Mouse (Mus musculus) neural tube, embryonic 13.5 days (tissue): ENCODE data around the gene Stt3a. TPM values are rescaled to one million over a fixed set of nuclear protein-coding genes. Genes with fewer than 3 reads are reported as not detected.
A peak's percentile ranks its signal among the peaks of the same experiment; 100 is the strongest.

Experiments used
- ATAC-seq: fragments of 200-750 bp; cut with Nextera tagmentation; 2 replicates; pipeline ENCODE4 v1.8.0; 2017; ENCODE audit warnings: low read depth, mild to moderate bottlenecking, moderate TSS enrichment, moderate library complexity
- H3K27ac ChIP-seq: fragments of 300-500 bp; sonication (generic); replicated peaks from 2 replicates; pipeline ENCODE4 v1.5.1; 2015; ENCODE audit warnings: moderate library complexity, mild to moderate bottlenecking, inconsistent platforms
- H3K27me3 ChIP-seq: fragments of 300-500 bp; sonication (generic); 2 replicates; pipeline ENCODE4 v1.6.1; 2015; ENCODE audit warnings: mild to moderate bottlenecking, inconsistent platforms
- H3K36me3 ChIP-seq: fragments of 300-500 bp; sonication (generic); 2 replicates; pipeline ENCODE4 v1.6.1; 2015; ENCODE audit warnings: mild to moderate bottlenecking, inconsistent platforms
- H3K4me1 ChIP-seq: fragments of 300-500 bp; sonication (generic); replicated peaks from 2 replicates; pipeline ENCODE4 v1.6.1; 2015; ENCODE audit warnings: inconsistent platforms
- H3K4me2 ChIP-seq: fragments of 300-500 bp; sonication (generic); 2 replicates; pipeline ENCODE4 v1.6.1; 2015; ENCODE audit warnings: inconsistent platforms, mild to moderate bottlenecking, moderate library complexity
- H3K4me3 ChIP-seq: fragments of 300-500 bp; sonication (generic); 2 replicates; pipeline ENCODE4 v1.5.1; 2015; ENCODE audit warnings: mild to moderate bottlenecking, inconsistent platforms
- H3K9ac ChIP-seq: fragments of 300-500 bp; sonication (generic); 2 replicates; pipeline ENCODE4 v1.6.1; 2015; ENCODE audit warnings: moderate library complexity, mild to moderate bottlenecking, inconsistent platforms
- H3K9me3 ChIP-seq: fragments of 300-500 bp; sonication (generic); 2 replicates; pipeline ENCODE4 v1.6.1; 2016; ENCODE audit warnings: inconsistent platforms
- WGBS: fragments of 180-500 bp; shearing (Covaris S2); methylation state at CpG from one replicate; pipeline ENCODE4 v1.1.7; 2015; 5-methylcytosine and 5-hydroxymethylcytosine counted together
- polyA plus RNA-seq: library from polyadenylated mRNA; unstranded; fragments of >200 nt; fragmentation: Nextera tagmentation; extraction: Ambion mirVana; gene quantifications from 2 replicates; pipeline ENCODE4 v1.2.1, GENCODE M21; 2015

The Stt3a gene
- polyA plus RNA-seq = 97.2 and 119 TPM in 2 replicates

DNA sequence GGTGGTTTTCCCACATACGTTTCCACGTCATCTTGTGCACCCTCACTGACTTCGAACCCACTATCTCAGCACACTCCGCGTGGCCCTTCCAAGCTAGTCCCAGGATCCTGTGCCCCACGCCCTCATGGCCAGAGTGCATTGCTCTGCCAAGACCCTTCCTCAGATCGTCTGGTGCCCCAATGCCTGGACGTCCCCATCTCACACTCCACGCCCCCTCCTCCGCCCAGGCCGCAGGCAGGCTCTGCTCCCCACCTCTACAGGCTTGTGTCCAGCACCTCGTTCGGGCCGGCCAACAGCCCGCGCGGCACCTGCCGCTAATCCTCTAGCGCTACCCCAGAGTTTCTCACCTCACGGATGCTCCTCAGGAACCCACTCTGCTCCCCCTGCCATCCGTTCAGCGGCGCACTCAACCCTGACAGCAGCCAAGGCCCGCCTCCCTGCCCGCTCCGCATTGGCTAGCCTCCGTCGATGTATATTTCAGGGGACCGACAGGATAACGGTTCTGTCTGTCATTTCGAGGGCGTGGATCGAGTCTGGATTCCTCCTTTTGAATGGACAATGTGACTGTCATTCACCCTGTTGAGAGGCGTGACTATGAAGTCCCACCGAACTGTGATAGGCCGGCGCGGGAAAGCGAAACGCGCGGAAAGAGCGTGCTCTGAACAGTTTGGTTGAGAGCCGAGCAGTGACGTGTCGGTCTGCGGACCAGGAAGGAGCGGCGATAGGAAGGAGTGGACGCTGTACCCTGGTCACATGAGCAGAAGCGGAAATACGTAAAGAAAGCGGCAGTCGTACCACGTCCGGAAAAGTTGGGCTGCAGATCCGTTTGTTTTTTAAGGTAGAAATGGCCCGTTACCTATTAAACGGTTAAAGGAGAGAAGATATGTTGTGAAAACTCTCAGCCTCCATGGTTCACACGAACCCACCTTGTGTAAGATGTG is at the start of gene Stt3a:
TSS of gene Stt3a (minus strand) at position 477 of the 941 bp plus-strand sequence.
- peak within 1 kb of the TSS; percentile 89 for H3K9ac ChIP-seq
- peak within 1 kb of the TSS; percentile 88 for H3K4me2 ChIP-seq
- H3K27ac ChIP-seq = peak within 1 kb of the TSS; percentile 87
- ATAC-seq = peak; percentile 100
- no peaks in the 10 kb centered on the region for H3K27me3 ChIP-seq
- H3K4me1 ChIP-seq = peaks cover 19% of the 10 kb centered on the region
- peaks cover 19% of the 10 kb centered on the region for H3K36me3 ChIP-seq
- WGBS = under 1% methylated on average over 60 of the region's 60 CpGs
- H3K9me3 ChIP-seq = no peaks in the 10 kb centered on the region
- H3K4me3 ChIP-seq = peak within 1 kb of the TSS; percentile 79

DNA sequence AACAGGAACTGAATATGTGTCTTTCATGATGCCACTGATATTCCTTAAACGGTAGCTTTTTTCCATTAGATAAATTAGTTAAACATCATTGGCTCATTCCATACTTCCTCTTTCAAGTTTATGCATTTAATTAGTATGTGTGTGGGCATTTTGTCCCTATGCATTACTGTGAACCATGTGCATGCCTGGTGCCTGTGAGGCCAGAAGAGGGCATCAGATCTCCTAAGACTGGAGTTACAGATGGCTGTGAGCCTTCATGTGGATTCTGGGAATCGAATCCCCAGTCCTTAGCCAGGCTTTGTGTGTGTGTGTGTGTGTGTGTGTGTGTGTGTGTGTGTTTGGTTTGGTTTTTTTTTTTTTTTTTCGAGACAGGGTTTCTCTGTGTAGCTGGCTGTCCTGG is 47.0 kb upstream of the Stt3a start:
- no peaks in the 10 kb centered on the region for H3K27me3 ChIP-seq
- no peak for ATAC-seq
- no peak overlapping the region for H3K27ac ChIP-seq
- H3K9me3 ChIP-seq = no peaks in the 10 kb centered on the region
- no peaks in the 10 kb centered on the region for H3K36me3 ChIP-seq
- H3K4me1 ChIP-seq = no peaks in the 10 kb centered on the region
- H3K4me2 ChIP-seq = no peak overlapping the region
- 73% methylated on average over 3 of the region's 3 CpGs for WGBS
- no peak overlapping the region for H3K4me3 ChIP-seq
- no peak overlapping the region for H3K9ac ChIP-seq

DNA sequence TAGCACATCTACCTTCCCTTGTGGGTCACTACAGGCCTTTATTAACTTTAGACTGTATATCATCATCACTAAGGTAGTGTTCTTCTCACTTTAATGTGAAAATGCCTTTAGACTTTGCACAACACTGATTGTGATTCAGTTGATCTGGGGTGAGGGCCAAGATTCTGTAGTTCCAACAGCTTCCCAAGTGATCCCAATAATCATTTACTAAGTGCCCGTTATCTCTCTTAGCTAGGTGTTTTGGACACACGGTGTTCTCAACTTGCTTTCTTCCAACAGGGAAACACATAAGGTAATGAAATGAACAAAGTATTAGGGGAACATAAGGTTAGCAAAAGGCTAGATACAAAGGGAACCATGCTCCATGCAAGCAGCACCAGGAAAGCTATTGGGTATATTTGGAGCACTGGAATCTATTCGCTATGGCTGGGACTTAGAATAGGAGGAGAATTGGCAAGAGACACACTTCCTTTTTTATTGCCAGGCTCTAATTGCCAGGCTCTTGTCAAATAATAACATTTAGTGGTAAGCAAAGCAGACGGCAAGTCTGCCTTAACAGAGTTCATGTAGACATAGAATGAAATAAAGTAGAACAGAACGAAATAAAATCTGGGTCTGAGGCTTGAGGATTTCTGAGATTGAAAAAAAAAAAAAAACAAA is 40.8 kb upstream of the Stt3a start:
- no peak for ATAC-seq
- WGBS = 78% methylated on average over 5 of the region's 5 CpGs

GRCm38 (mm10) chr9:36805256-36805975 is 37.9 kb upstream of the Stt3a start:
- Histone ChIP-seq H3K36me3 (no peaks in the 10 kb centered on the region), H3K4me3 (no peak overlapping the region), H3K9ac (no peak overlapping the region), H3K27me3 (no peaks in the 10 kb centered on the region), H3K9me3 (no peaks in the 10 kb centered on the region), H3K4me2 (no peak overlapping the region), H3K27ac (no peak overlapping the region), H3K4me1 (no peaks in the 10 kb centered on the region)
- 72% methylated on average over 3 of the region's 3 CpGs for WGBS
- ATAC-seq = no peak

More for the DNA sequence above, 40.8 kb upstream of the Stt3a start:
- H3K4me3 ChIP-seq = no peak overlapping the region
- H3K27ac ChIP-seq = no peak overlapping the region
- no peak overlapping the region for H3K4me2 ChIP-seq
- H3K4me1 ChIP-seq = no peaks in the 10 kb centered on the region
- H3K9me3 ChIP-seq = no peaks in the 10 kb centered on the region
- H3K27me3 ChIP-seq = no peaks in the 10 kb centered on the region
- no peaks in the 10 kb centered on the region for H3K36me3 ChIP-seq
- no peak overlapping the region for H3K9ac ChIP-seq

GRCm38 (mm10) chr9:36803926-36804325 is 36.4 kb upstream of the Stt3a start:
- Histone ChIP-seq H3K4me1 (no peaks in the 10 kb centered on the region), H3K27ac (no peak overlapping the region), H3K9ac (no peak overlapping the region), H3K4me2 (no peak overlapping the region), H3K4me3 (no peak overlapping the region), H3K9me3 (no peaks in the 10 kb centered on the region), H3K36me3 (no peaks in the 10 kb centered on the region), H3K27me3 (no peaks in the 10 kb centered on the region)
- 94% methylated on average over 3 of the region's 3 CpGs for WGBS
- ATAC-seq = no peak

- H3K9me3 ChIP-seq = no peaks in the 10 kb centered on the region
- 81% methylated on average over 6 of the region's 6 CpGs for WGBS
These were observed 35.9 kb upstream of the Stt3a start for GRCm38 (mm10) chr9:36803386-36803785.

GRCm38 (mm10) chr9:36802951-36803350 is 35.5 kb upstream of the Stt3a start:
- Histone ChIP-seq H3K4me2 (no peak overlapping the region), H3K4me1 (no peaks in the 10 kb centered on the region), H3K9me3 (no peaks in the 10 kb centered on the region), H3K27me3 (no peaks in the 10 kb centered on the region), H3K36me3 (no peaks in the 10 kb centered on the region), H3K9ac (no peak overlapping the region), H3K4me3 (no peak overlapping the region), H3K27ac (no peak overlapping the region)
- WGBS = 79% methylated on average over 3 of the region's 3 CpGs
- no peak for ATAC-seq

More at GRCm38 (mm10) chr9:36803386-36803785, 35.9 kb upstream of the Stt3a start:
- no peak overlapping the region for H3K9ac ChIP-seq
- H3K4me1 ChIP-seq = no peaks in the 10 kb centered on the region
- H3K36me3 ChIP-seq = no peaks in the 10 kb centered on the region
- no peak overlapping the region for H3K4me3 ChIP-seq
- ATAC-seq = no peak
- H3K27ac ChIP-seq = no peak overlapping the region
- H3K4me2 ChIP-seq = no peak overlapping the region
- H3K27me3 ChIP-seq = no peaks in the 10 kb centered on the region

DNA sequence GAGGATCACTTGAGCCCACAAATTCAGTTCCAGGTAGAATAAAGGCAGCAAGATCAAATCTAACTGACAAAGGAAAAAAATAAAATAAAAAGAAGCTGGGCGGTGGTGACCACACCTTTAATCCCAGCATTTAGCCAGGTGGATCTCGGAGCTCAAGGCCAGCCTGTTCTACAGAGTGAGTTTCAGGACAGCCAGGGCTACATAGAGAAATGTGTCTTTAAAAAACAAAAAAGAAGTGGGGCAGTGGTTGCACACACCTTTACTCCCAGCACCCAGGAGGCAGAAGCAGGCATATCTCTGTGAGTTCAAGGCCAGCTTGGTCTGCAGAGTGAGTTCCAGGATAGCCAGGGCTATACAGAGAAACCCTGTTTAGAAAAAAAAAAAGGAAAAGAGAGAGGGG is 34.5 kb upstream of the Stt3a start:
- 92% methylated on average over 2 of the region's 2 CpGs for WGBS
- no peak overlapping the region for H3K9ac ChIP-seq

GRCm38 (mm10) chr9:36796781-36797555 is 29.5 kb upstream of the Stt3a start, which contains the start of gene Ei24:
Gene Ei24 (minus strand): TSS chr9:36797393.
- H3K4me2 ChIP-seq = peak within 1 kb of the TSS; percentile 86
- H3K9ac ChIP-seq = peak within 1 kb of the TSS; percentile 93
- peaks cover 9% of the 10 kb centered on the region for H3K36me3 ChIP-seq
- ATAC-seq = peak; percentile 99
- H3K4me3 ChIP-seq = peak within 1 kb of the TSS; percentile 92
- H3K27ac ChIP-seq = peak within 1 kb of the TSS; percentile 73
- peaks cover 32% of the 10 kb centered on the region for H3K4me1 ChIP-seq
- H3K27me3 ChIP-seq = no peaks in the 10 kb centered on the region
- under 1% methylated on average over 64 of the region's 66 CpGs for WGBS
- no peaks in the 10 kb centered on the region for H3K9me3 ChIP-seq

More for the DNA sequence above, 34.5 kb upstream of the Stt3a start:
- Histone ChIP-seq H3K27ac (no peak overlapping the region), H3K4me2 (no peak overlapping the region), H3K4me1 (no peaks in the 10 kb centered on the region), H3K36me3 (no peaks in the 10 kb centered on the region), H3K4me3 (no peak overlapping the region), H3K9me3 (no peaks in the 10 kb centered on the region), H3K27me3 (no peaks in the 10 kb centered on the region)
- ATAC-seq = no peak

DNA sequence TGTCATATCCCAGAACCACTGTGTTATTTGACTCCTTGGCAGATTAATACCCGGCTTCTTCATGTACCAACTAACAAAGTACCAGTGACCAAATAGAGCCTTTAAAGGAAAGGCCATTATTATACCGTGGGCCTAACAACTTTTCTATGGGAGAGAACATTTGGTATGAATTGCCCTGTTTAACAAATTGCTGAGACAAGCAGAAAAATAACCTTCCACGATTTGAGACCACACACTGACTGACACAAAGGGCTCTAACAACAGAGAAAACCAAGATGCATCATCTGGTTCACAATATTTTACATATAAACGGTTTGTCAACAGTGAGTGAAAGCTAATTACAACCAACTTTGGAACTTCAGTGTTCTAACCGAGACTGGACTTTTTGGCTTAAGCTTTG is 28.7 kb upstream of the Stt3a start:
- WGBS = 12% methylated on average over 5 of the region's 5 CpGs
- ATAC-seq = no peak
- H3K9ac ChIP-seq = peak overlapping the region; percentile 93

DNA sequence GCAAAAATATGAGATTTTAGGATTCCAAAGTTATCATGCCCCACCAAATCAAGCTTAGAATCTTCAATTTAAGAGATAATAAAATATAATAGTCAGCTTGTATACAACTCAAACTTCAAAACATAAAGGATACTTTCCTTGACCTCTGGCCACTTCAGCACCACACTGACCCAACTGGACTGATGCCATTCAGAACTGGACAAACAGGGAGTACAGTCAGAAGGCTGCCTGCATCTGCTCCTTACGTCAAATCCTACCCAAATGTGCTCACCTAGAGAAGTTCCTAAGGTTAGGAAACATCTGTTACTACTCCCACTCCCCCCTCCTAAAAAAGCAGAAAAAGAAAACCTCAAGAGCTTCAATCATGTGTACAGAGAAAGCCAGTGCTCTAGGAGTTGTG is 28.1 kb upstream of the Stt3a start:
- Histone ChIP-seq H3K4me3 (no peak overlapping the region; the same call in 1 of the 2 replicates), H3K9ac (peak overlapping the region; percentile 93; the same call in 1 of the 2 replicates), H3K36me3 (peaks cover 23% of the 10 kb centered on the region), H3K4me2 (peak overlapping the region; percentile 86), H3K27ac (no peak overlapping the region), H3K4me1 (peaks cover 32% of the 10 kb centered on the region), H3K9me3 (no peaks in the 10 kb centered on the region), H3K27me3 (no peaks in the 10 kb centered on the region)
- WGBS = 74% methylated on average over 1 of the region's 1 CpGs
- ATAC-seq = no peak

More for the DNA sequence above, 28.7 kb upstream of the Stt3a start:
- Histone ChIP-seq H3K9me3 (no peaks in the 10 kb centered on the region), H3K27me3 (no peaks in the 10 kb centered on the region), H3K4me1 (peaks cover 32% of the 10 kb centered on the region), H3K4me3 (peak overlapping the region; percentile 92), H3K36me3 (peaks cover 17% of the 10 kb centered on the region), H3K27ac (no peak overlapping the region; the same call in 1 of the 2 replicates), H3K4me2 (peak overlapping the region; percentile 86)
